Mouse (Mus musculus) neural tube, embryonic 15.5 days (tissue): ENCODE results near the gene Cacnb4. TPM values are rescaled to one million over a fixed set of nuclear protein-coding genes. Genes with fewer than 3 reads are reported as not detected.

Experiments
- ATAC-seq: fragments of 200-750 bp; cut with Nextera tagmentation; 2 replicates; pipeline ENCODE4 v1.8.0; 2017; ENCODE audit warnings: mild to moderate bottlenecking, moderate TSS enrichment, moderate library complexity; ENCODE audit not compliant: low FRiP score
- H3K27ac ChIP-seq: fragments of 300-500 bp; sonication (generic); replicated peaks from 2 replicates; pipeline ENCODE4 v1.5.1; 2015; ENCODE audit warnings: mild to moderate bottlenecking, inconsistent platforms
- H3K27me3 ChIP-seq: fragments of 300-500 bp; sonication (generic); replicated peaks from 2 replicates; pipeline ENCODE4 v1.6.1; 2015; ENCODE audit warnings: inconsistent platforms
- H3K36me3 ChIP-seq: fragments of 300-500 bp; sonication (generic); 2 replicates; pipeline ENCODE4 v1.6.1; 2015; ENCODE audit warnings: inconsistent platforms
- H3K4me1 ChIP-seq: fragments of 300-500 bp; sonication (generic); 2 replicates; pipeline ENCODE4 v1.6.1; 2015; ENCODE audit warnings: inconsistent platforms
- H3K4me2 ChIP-seq: fragments of 300-500 bp; sonication (generic); 2 replicates; pipeline ENCODE4 v1.6.1; 2015; ENCODE audit warnings: inconsistent platforms, mild to moderate bottlenecking, moderate library complexity
- H3K4me3 ChIP-seq: fragments of 300-500 bp; sonication (generic); replicated peaks from 2 replicates; pipeline ENCODE4 v1.5.1; 2015; ENCODE audit warnings: mild to moderate bottlenecking, inconsistent platforms
- H3K9ac ChIP-seq: fragments of 300-500 bp; sonication (generic); replicated peaks from 2 replicates; pipeline ENCODE4 v1.6.1; 2015; ENCODE audit warnings: mild to moderate bottlenecking, inconsistent platforms
- H3K9me3 ChIP-seq: fragments of 300-500 bp; sonication (generic); replicated peaks from 2 replicates; pipeline ENCODE4 v1.6.1; 2016; ENCODE audit warnings: inconsistent platforms
- WGBS: fragments of 180-500 bp; shearing (Covaris S2); methylation state at CpG from one replicate; pipeline ENCODE4 v1.1.7; 2015; ENCODE audit warnings: mixed read lengths; 5-methylcytosine and 5-hydroxymethylcytosine counted together
- polyA plus RNA-seq: library from polyadenylated mRNA; unstranded; fragments of >200 nt; fragmentation: Nextera tagmentation; extraction: Ambion mirVana; gene quantifications from 2 replicates; pipeline ENCODE4 v1.2.1, GENCODE M21; 2015

The Cacnb4 gene
- 13.1 and 14.7 TPM in 2 replicates for polyA plus RNA-seq

GRCm38 (mm10) chr2:52676023-52676912 is at the start of gene Cacnb4:
Gene Cacnb4 (minus strand): TSS chr2:52676831.
- 0% methylated on average over 49 of the region's 77 CpGs for WGBS
- H3K4me1 ChIP-seq: peaks cover 16% of the 10 kb centered on the region

GRCm38 (mm10) chr2:52720231-52721025 is 43.8 kb upstream of the Cacnb4 start:
- Histone ChIP-seq H3K27ac (no peak overlapping the region), H3K27me3 (no peaks in the 10 kb centered on the region), H3K9me3 (no peaks in the 10 kb centered on the region), H3K4me2 (no peak overlapping the region), H3K9ac (no peak overlapping the region), H3K4me3 (no peak overlapping the region), H3K36me3 (no peaks in the 10 kb centered on the region), H3K4me1 (no peaks in the 10 kb centered on the region)
- ATAC-seq: no peak
- 33% methylated on average over 13 of the region's 13 CpGs for whole genome bisulfite sequencing

More at GRCm38 (mm10) chr2:52676023-52676912, at the start of gene Cacnb4:
- no peaks in the 10 kb centered on the region for H3K9me3 ChIP-seq
- peak within 1 kb of the TSS; percentile 70 for H3K4me3 ChIP-seq
- no peaks in the 10 kb centered on the region for H3K36me3 ChIP-seq
- peak within 1 kb of the TSS; percentile 63 for H3K27ac ChIP-seq
- peak within 1 kb of the TSS; percentile 69 for H3K9ac ChIP-seq
- peak; percentile 91 for ATAC-seq
- H3K27me3 ChIP-seq: peaks cover 13% of the 10 kb centered on the region; the same call in 1 of the 2 replicates
- peak within 1 kb of the TSS; percentile 95 for H3K4me2 ChIP-seq

GRCm38 (mm10) chr2:52717076-52717475 is 40.4 kb upstream of the Cacnb4 start:
- 92% methylated on average over 5 of the region's 5 CpGs for WGBS
- Histone ChIP-seq H3K27me3 (no peaks in the 10 kb centered on the region), H3K4me3 (no peak overlapping the region), H3K4me1 (no peaks in the 10 kb centered on the region), H3K4me2 (no peak overlapping the region), H3K36me3 (peaks cover 22% of the 10 kb centered on the region), H3K27ac (no peak overlapping the region), H3K9ac (no peak overlapping the region), H3K9me3 (no peaks in the 10 kb centered on the region)
- no peak for ATAC-seq

GRCm38 (mm10) chr2:52715538-52715937 is 38.9 kb upstream of the Cacnb4 start:
- 71% methylated on average over 6 of the region's 6 CpGs for WGBS
- no peak overlapping the region for H3K27ac ChIP-seq
- no peak overlapping the region for H3K4me2 ChIP-seq
- no peaks in the 10 kb centered on the region for H3K27me3 ChIP-seq
- H3K9me3 ChIP-seq: no peaks in the 10 kb centered on the region
- no peak overlapping the region for H3K4me3 ChIP-seq
- peaks cover 23% of the 10 kb centered on the region for H3K36me3 ChIP-seq
- H3K9ac ChIP-seq: no peak overlapping the region
- H3K4me1 ChIP-seq: no peaks in the 10 kb centered on the region
- ATAC-seq: no peak

GRCm38 (mm10) chr2:52714111-52714510 is 37.5 kb upstream of the Cacnb4 start:
- H3K27ac ChIP-seq: no peak overlapping the region
- H3K36me3 ChIP-seq: peaks cover 33% of the 10 kb centered on the region
- no peak overlapping the region for H3K4me2 ChIP-seq
- no peaks in the 10 kb centered on the region for H3K9me3 ChIP-seq
- no peaks in the 10 kb centered on the region for H3K4me1 ChIP-seq
- no peak for ATAC-seq
- no peaks in the 10 kb centered on the region for H3K27me3 ChIP-seq
- H3K9ac ChIP-seq: no peak overlapping the region
- WGBS: 97% methylated on average over 4 of the region's 4 CpGs
- H3K4me3 ChIP-seq: no peak overlapping the region

- no peaks in the 10 kb centered on the region for H3K4me1 ChIP-seq
- 87% methylated on average over 2 of the region's 2 CpGs for WGBS
- H3K4me2 ChIP-seq: no peak overlapping the region
- H3K36me3 ChIP-seq: peaks cover 45% of the 10 kb centered on the region
- H3K9ac ChIP-seq: no peak overlapping the region
- H3K4me3 ChIP-seq: no peak overlapping the region
- no peaks in the 10 kb centered on the region for H3K27me3 ChIP-seq
- ATAC-seq: no peak
- H3K9me3 ChIP-seq: no peaks in the 10 kb centered on the region
- no peak overlapping the region for H3K27ac ChIP-seq
These were observed 34.2 kb upstream of the Cacnb4 start for GRCm38 (mm10) chr2:52710804-52711203.

GRCm38 (mm10) chr2:52709417-52709816 is 32.8 kb upstream of the Cacnb4 start:
- ATAC-seq: no peak
- Histone ChIP-seq H3K27ac (no peak overlapping the region), H3K9ac (no peak overlapping the region), H3K4me2 (no peak overlapping the region), H3K27me3 (no peaks in the 10 kb centered on the region), H3K4me1 (no peaks in the 10 kb centered on the region), H3K36me3 (peaks cover 44% of the 10 kb centered on the region), H3K9me3 (no peaks in the 10 kb centered on the region), H3K4me3 (no peak overlapping the region)
- 96% methylated on average over 5 of the region's 5 CpGs for WGBS

GRCm38 (mm10) chr2:52701368-52702036 is 24.9 kb upstream of the Cacnb4 start:
- Histone ChIP-seq H3K27me3 (no peaks in the 10 kb centered on the region), H3K36me3 (peaks cover 28% of the 10 kb centered on the region), H3K4me1 (no peaks in the 10 kb centered on the region), H3K9me3 (no peaks in the 10 kb centered on the region), H3K27ac (no peak overlapping the region), H3K4me3 (no peak overlapping the region), H3K9ac (no peak overlapping the region), H3K4me2 (no peak overlapping the region)
- no peak for ATAC-seq
- 75% methylated on average over 11 of the region's 11 CpGs for WGBS

- Histone ChIP-seq H3K9ac (no peak overlapping the region), H3K4me1 (no peaks in the 10 kb centered on the region), H3K27ac (no peak overlapping the region), H3K4me2 (no peak overlapping the region), H3K27me3 (no peaks in the 10 kb centered on the region), H3K9me3 (no peaks in the 10 kb centered on the region), H3K36me3 (peaks cover 23% of the 10 kb centered on the region), H3K4me3 (no peak overlapping the region)
- ATAC-seq: no peak
- 30% methylated on average over 5 of the region's 5 CpGs for WGBS
These were observed 23.7 kb upstream of the Cacnb4 start for GRCm38 (mm10) chr2:52700352-52700751.

GRCm38 (mm10) chr2:52694604-52695003 is 18.0 kb upstream of the Cacnb4 start:
- Histone ChIP-seq H3K27me3 (no peaks in the 10 kb centered on the region), H3K4me3 (no peak overlapping the region), H3K4me1 (no peaks in the 10 kb centered on the region), H3K9me3 (no peaks in the 10 kb centered on the region), H3K9ac (no peak overlapping the region), H3K27ac (no peak overlapping the region), H3K36me3 (peaks cover 19% of the 10 kb centered on the region), H3K4me2 (no peak overlapping the region)
- WGBS: 87% methylated on average over 6 of the region's 6 CpGs
- ATAC-seq: no peak

- Histone ChIP-seq H3K4me2 (no peak overlapping the region), H3K9ac (no peak overlapping the region), H3K36me3 (peaks cover 15% of the 10 kb centered on the region), H3K27me3 (no peaks in the 10 kb centered on the region), H3K9me3 (no peaks in the 10 kb centered on the region), H3K27ac (no peak overlapping the region), H3K4me3 (no peak overlapping the region), H3K4me1 (no peaks in the 10 kb centered on the region)
- ATAC-seq: no peak
- WGBS: 79% methylated on average over 4 of the region's 4 CpGs
These were observed 15.1 kb upstream of the Cacnb4 start for GRCm38 (mm10) chr2:52691745-52692144.
